Mouse (Mus musculus): ENCODE measurements around the gene BC037034. TPM values are rescaled to one million over a fixed set of nuclear protein-coding genes. Genes with fewer than 3 reads are reported as not detected.
A peak's percentile ranks its signal among the peaks of the same experiment; 100 is the strongest.

Gene BC037034
- total RNA-seq (2021), result 10 to 100 TPM; 90.0 to 98.2 TPM

GRCm38 (mm10) chr5:138263260-138264206, at the start of gene BC037034:
Gene BC037034 (minus strand): TSS chr5:138264033.
- intact Hi-C loops (cut with DNase I), result no loop called here

GRCm38 (mm10) chr5:138312795-138313194, 49.0 kb upstream of the BC037034 start:
- no peak for DNase-seq
- intact Hi-C loops (cut with DNase I), result no loop called here

More at GRCm38 (mm10) chr5:138263260-138264206, at the start of gene BC037034:
- peak; percentile 92 for DNase-seq

GRCm38 (mm10) chr5:138299613-138300012, 35.8 kb upstream of the BC037034 start:
- no peak for DNase-seq
- intact Hi-C loops (cut with DNase I), result no loop called here

DNA sequence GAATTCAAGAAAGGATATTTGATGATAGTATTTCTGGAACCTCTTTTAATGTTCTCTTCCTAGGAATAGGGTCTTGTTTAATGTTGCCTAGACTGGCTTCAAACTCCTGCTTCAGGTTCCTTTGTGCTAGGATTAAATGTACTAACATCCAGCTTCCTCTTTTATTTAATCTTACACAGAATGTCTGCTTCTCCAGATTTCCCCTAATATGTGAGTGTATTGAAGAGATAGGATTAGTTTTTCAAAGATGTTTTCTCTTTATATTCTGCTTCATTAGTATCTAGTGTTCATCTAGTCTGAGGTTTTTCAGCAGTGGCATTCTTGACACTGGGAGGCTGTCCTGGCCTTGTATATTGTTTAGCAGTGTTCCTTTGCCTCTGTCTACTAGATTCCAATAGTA, 30.3 kb upstream of the BC037034 start:
- intact Hi-C loops (cut with DNase I), result no loop called here
- DNase-seq, result no peak

GRCm38 (mm10) chr5:138291638-138292037, 27.8 kb upstream of the BC037034 start:
- intact Hi-C loops (cut with DNase I), result no loop called here
- DNase-seq, result no peak

GRCm38 (mm10) chr5:138287861-138288260, 24.0 kb upstream of the BC037034 start:
- no peak for DNase-seq
- intact Hi-C loops (cut with DNase I), result no loop called here

- no peak for DNase-seq
- intact Hi-C loops (cut with DNase I), result no loop called here
These were observed 19.7 kb upstream of the BC037034 start for GRCm38 (mm10) chr5:138283540-138283939.

DNA sequence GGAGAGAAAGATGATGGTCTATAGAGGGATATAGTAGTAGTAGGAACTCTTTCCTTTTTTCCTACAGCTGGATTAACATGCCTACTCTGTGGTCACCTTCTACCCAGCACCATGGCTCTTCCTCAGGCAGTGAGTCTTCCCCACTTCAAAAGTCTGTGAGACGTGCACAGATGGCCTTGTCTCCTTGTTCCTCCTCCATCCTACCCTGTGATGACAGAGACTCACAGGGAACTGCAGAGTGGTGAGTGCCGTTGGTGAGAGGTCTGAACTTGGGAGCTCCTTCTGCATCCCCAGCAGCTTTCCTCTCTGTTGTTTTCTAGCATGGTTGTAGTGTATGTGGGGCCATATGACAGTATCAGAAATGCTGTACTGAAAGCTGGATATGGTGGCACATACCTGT, 18.0 kb upstream of the BC037034 start:
- DNase-seq, result no peak
- intact Hi-C loops (cut with DNase I), result no loop called here

- intact Hi-C loops (cut with DNase I), result no loop called here
- DNase-seq, result no peak
These were observed 17.0 kb upstream of the BC037034 start for GRCm38 (mm10) chr5:138280829-138281228.

DNA sequence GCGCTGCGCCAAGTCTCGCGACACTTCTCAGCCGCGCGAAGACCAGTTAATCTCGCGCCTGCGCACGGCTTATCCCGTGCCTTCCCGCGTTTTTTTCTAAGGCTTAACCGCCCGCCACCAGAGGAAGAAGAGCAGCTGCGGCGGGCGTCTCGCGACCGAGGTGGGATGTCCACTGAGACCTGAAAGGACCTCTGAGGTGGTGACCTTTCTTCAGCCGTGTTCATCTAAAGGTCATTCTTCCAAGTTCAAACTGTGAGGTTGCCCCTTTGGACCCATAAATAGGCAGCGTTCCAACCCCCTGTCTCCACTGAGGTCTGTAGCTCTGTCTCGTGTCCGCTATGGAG, 16.6 kb upstream of the BC037034 start:
- intact Hi-C loops (cut with DNase I), result no loop called here
- DNase-seq, result no peak

GRCm38 (mm10) chr5:138279585-138280424, 16.0 kb upstream of the BC037034 start, which contains the start of the genes Gm43720, Gpc2 and Stag3:
Gene Gm43720 (minus strand): TSS chr5:138279958.
Gene Gpc2 (minus strand): TSS chr5:138280005.
Gene Stag3 (plus strand): TSS chr5:138280240.
- intact Hi-C loops (cut with DNase I), result loop anchor here (5.0 kb wide), 1 partner anchor 162 kb away; the partner anchor contains the start of gene Zfp157
- peak; percentile 97 for DNase-seq

- DNase-seq, result no peak
- intact Hi-C loops (cut with DNase I), result loop anchor here (5.0 kb wide), 1 partner anchor 164 kb away; the partner anchor contains the start of gene Zfp157
These were observed 14.2 kb upstream of the BC037034 start for GRCm38 (mm10) chr5:138277994-138278393.

GRCm38 (mm10) chr5:138275216-138276050, 11.6 kb upstream of the BC037034 start:
- intact Hi-C loops (cut with DNase I), result loop anchor here (5.0 kb wide), 1 partner anchor 167 kb away; the partner anchor contains the start of gene Zfp157
- no peak for DNase-seq

DNA sequence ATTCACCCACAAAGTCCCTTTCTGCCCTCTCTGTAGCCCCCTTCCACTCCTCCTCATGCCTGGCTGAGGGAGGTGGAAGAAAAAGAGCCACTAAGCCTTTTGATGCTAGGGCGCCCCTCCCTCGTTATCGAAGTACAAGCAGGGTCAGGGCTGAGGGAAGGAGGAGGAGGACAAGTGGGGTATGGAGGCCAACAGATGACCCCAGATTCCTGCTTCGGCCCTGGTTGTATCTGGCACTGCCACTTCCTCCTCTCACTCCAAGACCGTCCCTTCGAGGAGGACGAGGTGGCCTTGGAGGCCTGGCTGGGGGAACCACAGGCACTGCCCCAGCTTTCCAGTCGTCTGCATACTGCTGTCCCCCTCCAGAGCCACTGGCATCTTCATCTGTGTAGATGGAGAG, 10.4 kb upstream of the BC037034 start:
- intact Hi-C loops (cut with DNase I), result no loop called here
- DNase-seq, result no peak

GRCm38 (mm10) chr5:138272409-138272923, 8.6 kb upstream of the BC037034 start, which contains the start of gene Gal3st4:
Gene Gal3st4 (minus strand): TSS chr5:138272840.
- no peak for DNase-seq
- intact Hi-C loops (cut with DNase I), result no loop called here

GRCm38 (mm10) chr5:138271232-138271631, 7.4 kb upstream of the BC037034 start:
- no peak for DNase-seq
- intact Hi-C loops (cut with DNase I), result no loop called here

- intact Hi-C loops (cut with DNase I), result no loop called here
- DNase-seq, result no peak
These were observed 5.1 kb upstream of the BC037034 start for GRCm38 (mm10) chr5:138268980-138269379.

DNA sequence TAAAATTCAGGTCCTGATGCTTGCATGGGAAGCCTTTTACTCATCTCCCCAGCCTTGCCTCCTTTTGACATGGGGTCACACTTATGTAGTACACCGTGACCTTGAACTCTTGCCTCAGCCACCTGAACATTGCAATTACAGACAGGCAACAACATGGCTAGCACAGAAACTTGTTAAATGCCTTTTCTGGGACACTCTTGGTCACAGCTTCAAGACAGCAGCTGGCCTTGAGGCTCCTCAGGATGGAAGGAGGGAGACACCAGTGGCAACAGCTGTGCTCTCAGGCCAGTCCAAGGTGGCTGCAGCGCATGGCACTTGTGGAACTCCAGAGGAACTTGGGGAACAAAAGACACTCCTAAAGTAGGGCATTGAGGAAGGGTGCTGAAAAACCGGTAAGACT, 3.3 kb upstream of the BC037034 start:
- DNase-seq, result no peak
- intact Hi-C loops (cut with DNase I), result no loop called here

- intact Hi-C loops (cut with DNase I), result no loop called here
- no peak for DNase-seq
These were observed 1.9 kb upstream of the BC037034 start for GRCm38 (mm10) chr5:138265712-138266111.

DNA sequence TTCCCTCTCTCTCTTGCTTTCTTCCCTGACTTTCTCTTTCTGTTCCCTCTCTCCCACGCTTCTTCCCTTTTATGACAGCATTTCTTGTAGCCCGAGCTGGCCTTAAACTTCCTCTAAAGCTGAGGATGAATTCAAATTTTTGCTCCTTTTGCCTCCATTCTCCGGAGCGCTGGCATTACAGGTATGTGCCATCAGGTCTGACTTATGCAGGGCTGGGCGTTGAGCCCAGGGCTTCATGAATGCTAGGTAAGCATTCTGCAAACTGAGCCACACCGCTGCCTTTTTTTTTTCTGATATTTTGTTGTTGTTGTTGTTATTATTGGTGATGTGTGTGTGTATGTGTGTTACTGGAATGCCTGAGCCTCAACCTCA, 360 bp upstream of the BC037034 start:
- DNase-seq, result no peak
- intact Hi-C loops (cut with DNase I), result no loop called here

Data from left cerebral cortex, postnatal 4 days (tissue).